Mouse (Mus musculus) midbrain, embryonic 13.5 days (tissue): Measurements from ENCODE around the gene Kmt2d. TPM values are rescaled to one million over a fixed set of nuclear protein-coding genes. Genes with fewer than 3 reads are reported as not detected.
A peak's percentile ranks its signal among the peaks of the same experiment; 100 is the strongest.
"Not testable (repeated sequence)": the region's sequence is repeated elsewhere in the genome, so short reads cannot be mapped to it uniquely, and the experiment has no call there.

Source experiments
- ATAC-seq: fragments of 200-750 bp; cut with Nextera tagmentation; 2 replicates; pipeline ENCODE4 v1.8.0; 2017; ENCODE audit warnings: mild to moderate bottlenecking, moderate TSS enrichment, moderate library complexity
- H3K27ac ChIP-seq: fragments of 300-500 bp; sonication (generic); 2 replicates; pipeline ENCODE4 v1.5.1; 2015; ENCODE audit warnings: inconsistent platforms, mild to moderate bottlenecking, moderate library complexity
- H3K27me3 ChIP-seq: fragments of 300-500 bp; sonication (generic); 2 replicates; pipeline ENCODE4 v1.6.1; 2015; ENCODE audit warnings: mild to moderate bottlenecking, inconsistent platforms
- H3K36me3 ChIP-seq: fragments of 300-500 bp; sonication (generic); 2 replicates; pipeline ENCODE4 v1.6.1; 2015; ENCODE audit warnings: mild to moderate bottlenecking, inconsistent platforms
- H3K4me1 ChIP-seq: fragments of 300-500 bp; sonication (generic); replicated peaks from 2 replicates; pipeline ENCODE4 v1.6.1; 2015; ENCODE audit warnings: inconsistent platforms
- H3K4me2 ChIP-seq: fragments of 300-500 bp; sonication (generic); replicated peaks from 2 replicates; pipeline ENCODE4 v1.6.1; 2015; ENCODE audit warnings: moderate library complexity, mild to moderate bottlenecking, inconsistent platforms
- H3K4me3 ChIP-seq: fragments of 300-500 bp; sonication (generic); replicated peaks from 2 replicates; pipeline ENCODE4 v1.5.1; 2015; ENCODE audit warnings: mild to moderate bottlenecking, inconsistent platforms
- H3K9ac ChIP-seq: fragments of 300-500 bp; sonication (generic); replicated peaks from 2 replicates; pipeline ENCODE4 v1.6.1; 2015; ENCODE audit warnings: mild to moderate bottlenecking, inconsistent platforms
- H3K9me3 ChIP-seq: fragments of 300-500 bp; sonication (generic); 2 replicates; pipeline ENCODE4 v1.6.1; 2016; ENCODE audit warnings: mild to moderate bottlenecking, inconsistent platforms
- WGBS: fragments of 180-500 bp; shearing (Covaris S2); methylation state at CpG from one replicate; pipeline ENCODE4 v1.1.7; 2015; 5-methylcytosine and 5-hydroxymethylcytosine counted together
- polyA plus RNA-seq: library from polyadenylated mRNA; unstranded; fragments of >200 nt; fragmentation: Nextera tagmentation; extraction: Ambion mirVana; gene quantifications from 2 replicates; pipeline ENCODE4 v1.2.1, GENCODE M21; 2015

Kmt2d gene
- polyA plus RNA-seq: 13.1 and 13.9 TPM in 2 replicates

DNA sequence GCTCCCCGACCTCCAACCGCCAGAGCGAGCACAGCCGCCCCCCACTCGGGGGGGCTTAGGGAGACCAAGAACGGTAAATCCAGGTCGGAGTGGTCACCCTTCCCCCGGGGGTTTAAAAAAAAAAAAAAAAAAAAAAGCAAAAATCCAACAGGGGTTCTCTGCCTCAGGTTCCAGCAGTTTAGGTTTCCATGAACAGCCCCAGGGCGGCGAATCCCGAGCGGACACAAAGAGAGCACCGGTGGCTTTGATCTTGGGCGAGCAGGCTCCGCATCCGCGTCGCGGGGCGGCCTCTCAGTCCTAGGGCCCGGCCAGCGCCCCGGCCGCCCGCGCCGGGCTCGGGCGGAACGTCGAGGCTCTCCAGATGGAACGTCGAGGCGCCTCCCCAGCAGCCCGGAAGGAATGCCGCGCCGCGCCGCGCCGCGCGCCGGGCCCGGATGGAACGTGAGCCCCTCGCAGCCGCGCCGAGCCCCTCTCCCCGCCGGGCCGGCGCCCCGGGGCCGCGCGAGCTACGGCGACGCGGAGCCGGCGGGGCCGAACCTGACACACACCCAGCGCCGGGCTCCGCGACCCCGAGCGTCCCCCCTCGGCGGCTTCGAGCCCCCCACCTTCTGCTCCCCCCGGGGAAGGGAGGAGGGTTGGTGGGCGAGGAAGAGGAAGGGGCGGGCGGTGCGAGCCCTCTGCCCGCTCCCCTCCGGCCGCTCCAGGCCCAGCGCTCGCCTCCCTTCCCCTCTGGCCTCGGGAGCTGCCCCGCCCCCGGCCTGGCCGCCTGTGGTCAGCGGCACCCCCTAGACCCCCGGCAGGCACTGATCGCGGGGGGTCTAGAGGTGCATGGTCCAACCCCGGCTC is at the start of gene Kmt2d:
TSS of gene Kmt2d (minus strand) at position 135 of the 846 bp plus-strand sequence.
- H3K4me2 ChIP-seq: peak within 1 kb of the TSS; percentile 100
- under 1% methylated on average over 74 of the region's 94 CpGs for WGBS
- H3K27ac ChIP-seq: peak within 1 kb of the TSS; percentile 99
- H3K9ac ChIP-seq: peak within 1 kb of the TSS; percentile 99
- H3K27me3 ChIP-seq: no peaks in the 10 kb centered on the region
- H3K4me3 ChIP-seq: peak within 1 kb of the TSS; percentile 100
- no peaks in the 10 kb centered on the region for H3K9me3 ChIP-seq
- peak; percentile 66 for ATAC-seq
- H3K4me1 ChIP-seq: peaks cover 50% of the 10 kb centered on the region
- H3K36me3 ChIP-seq: peaks cover 3% of the 10 kb centered on the region

DNA sequence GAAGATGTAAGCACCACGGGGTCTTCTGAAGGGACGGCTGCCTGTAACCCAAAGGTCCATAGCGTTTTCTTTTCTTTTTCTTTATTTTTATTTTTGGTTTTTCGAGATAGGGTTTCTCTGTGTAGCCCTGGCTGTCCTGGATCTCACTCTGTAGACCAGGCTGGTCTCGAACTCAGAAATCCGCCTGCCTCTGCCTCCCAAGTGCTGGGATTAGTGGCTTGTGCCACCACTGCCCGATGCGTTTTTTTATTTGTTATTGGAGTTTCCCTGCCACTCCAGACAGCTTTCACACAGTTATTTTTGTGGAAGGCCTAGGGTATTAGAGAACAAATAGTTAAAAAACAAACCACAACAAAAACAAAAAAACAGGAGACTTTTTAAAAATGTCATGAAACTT is 47.5 kb upstream of the Kmt2d start:
- ATAC-seq: not testable (repeated sequence)

DNA sequence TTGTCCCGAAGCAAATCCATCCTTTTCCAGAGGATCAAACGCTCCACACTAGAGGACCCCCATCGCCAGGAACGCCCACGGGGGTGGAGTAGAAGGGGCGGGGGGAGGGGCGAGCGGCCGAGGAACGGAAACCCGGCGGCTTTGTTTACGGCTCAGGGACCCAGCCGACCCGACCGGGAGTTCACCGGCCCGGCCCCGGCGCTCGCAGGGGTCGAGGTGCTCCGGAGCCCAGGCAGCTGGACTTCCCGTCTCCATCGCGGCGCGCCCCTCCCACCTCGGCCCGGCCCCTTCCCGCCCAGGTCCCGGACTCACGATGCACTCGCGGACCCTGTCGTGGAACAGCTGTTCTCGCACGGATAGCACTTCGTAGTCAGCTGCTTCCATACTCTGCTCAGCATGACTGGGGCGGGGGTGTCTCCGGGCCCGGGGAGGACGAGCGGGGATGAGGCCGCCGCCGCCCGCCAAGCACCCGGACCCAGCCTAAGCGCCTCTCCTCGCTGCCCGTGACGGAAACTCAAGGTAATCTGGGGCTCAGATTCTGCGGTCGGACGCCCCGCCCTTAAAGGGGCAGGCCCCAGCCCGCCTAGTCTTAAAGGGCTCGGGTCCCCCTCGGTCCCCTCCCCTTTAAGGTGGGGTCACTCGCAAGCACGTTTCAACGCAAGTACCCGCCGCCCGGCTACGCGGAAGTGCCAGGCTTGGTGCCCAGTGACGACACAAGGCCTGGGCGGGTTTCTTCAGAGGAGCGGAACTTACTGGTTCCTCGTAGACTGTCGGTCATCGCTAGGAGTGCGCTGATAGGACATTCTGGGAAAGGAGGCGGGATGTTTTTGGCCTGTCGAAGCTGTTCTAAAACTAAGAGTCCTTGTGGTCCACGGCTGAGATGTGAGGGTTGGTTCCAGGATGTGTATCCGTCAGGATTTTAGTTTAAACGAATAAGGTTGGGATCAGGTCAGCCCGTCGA is 46.8 kb upstream of the Kmt2d start, which contains the start of gene Lmbr1l:
TSS of gene Lmbr1l (minus strand) at position 694 of the 961 bp plus-strand sequence.
- peak; percentile 99 for ATAC-seq
- Histone ChIP-seq H3K4me1 (peaks cover 33% of the 10 kb centered on the region), H3K9ac (peak within 1 kb of the TSS; percentile 87), H3K4me3 (peak within 1 kb of the TSS; percentile 88), H3K27ac (peak within 1 kb of the TSS; percentile 97), H3K36me3 (peaks cover 25% of the 10 kb centered on the region), H3K27me3 (no peaks in the 10 kb centered on the region), H3K9me3 (no peaks in the 10 kb centered on the region), H3K4me2 (peak within 1 kb of the TSS; percentile 72)
- 0% methylated on average over 82 of the region's 82 CpGs for WGBS

More for the DNA sequence above, 47.5 kb upstream of the Kmt2d start:
- peak overlapping the region; percentile 72 for H3K4me2 ChIP-seq
- H3K27me3 ChIP-seq, H3K9me3 ChIP-seq: not testable (repeated sequence)
- H3K27ac ChIP-seq: peak overlapping the region; percentile 97
- H3K36me3 ChIP-seq: peaks cover 18% of the 10 kb centered on the region
- peak overlapping the region; percentile 88 for H3K4me3 ChIP-seq
- 31% methylated on average over 8 of the region's 8 CpGs for WGBS
- peak overlapping the region; percentile 57 for H3K9ac ChIP-seq
- H3K4me1 ChIP-seq: peaks cover 33% of the 10 kb centered on the region

DNA sequence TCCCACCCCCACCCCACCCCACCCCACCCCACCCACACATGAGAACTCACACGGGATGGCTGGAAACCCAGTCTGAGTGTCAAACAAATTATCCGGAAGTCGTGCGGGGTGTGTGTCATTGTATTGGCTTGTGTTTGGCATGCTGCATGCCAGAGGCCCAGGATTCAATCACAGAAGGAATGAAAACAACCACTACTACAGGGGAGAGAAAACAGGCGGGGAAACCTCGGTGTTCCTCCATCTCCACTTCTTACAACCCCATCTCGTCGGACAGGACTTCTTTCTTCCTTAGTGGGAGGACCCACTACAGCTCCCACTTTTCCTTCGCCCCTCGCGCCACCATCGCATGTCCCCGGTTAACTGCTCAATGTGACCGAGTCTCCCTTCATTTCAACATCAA is 46.1 kb upstream of the Kmt2d start:
- no peaks in the 10 kb centered on the region for H3K9me3 ChIP-seq
- H3K36me3 ChIP-seq: peaks cover 32% of the 10 kb centered on the region
- peak overlapping the region; percentile 97 for H3K27ac ChIP-seq
- peak overlapping the region; percentile 72 for H3K4me2 ChIP-seq
- peak overlapping the region; percentile 87 for H3K9ac ChIP-seq
- no peaks in the 10 kb centered on the region for H3K27me3 ChIP-seq
- under 1% methylated on average over 14 of the region's 14 CpGs for WGBS
- no peak for ATAC-seq
- H3K4me3 ChIP-seq: peak overlapping the region; percentile 88
- peaks cover 33% of the 10 kb centered on the region for H3K4me1 ChIP-seq

DNA sequence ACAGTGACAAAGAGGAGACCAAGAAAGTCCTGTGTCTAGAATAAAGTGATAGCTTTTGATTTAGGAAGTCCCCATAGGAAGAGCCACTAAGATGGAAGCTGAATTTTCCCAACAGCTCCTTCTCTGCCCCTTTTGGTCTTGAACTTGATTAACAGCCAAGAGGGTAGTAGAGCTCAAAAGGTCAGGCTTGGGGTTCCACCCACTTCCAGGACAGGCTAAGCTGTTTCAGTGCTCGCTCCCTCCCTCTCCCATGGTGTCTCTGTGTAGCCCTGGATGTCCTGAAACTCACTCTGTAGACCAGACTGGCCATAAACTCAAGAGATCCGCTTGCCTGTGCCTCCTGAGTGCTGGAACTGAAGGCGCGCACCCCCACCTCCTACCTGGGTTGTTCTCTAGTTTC is 45.0 kb upstream of the Kmt2d start:
- Histone ChIP-seq H3K36me3 (peaks cover 37% of the 10 kb centered on the region), H3K27ac (no peak overlapping the region), H3K9ac (peak overlapping the region; percentile 87), H3K4me2 (peak overlapping the region; percentile 72), H3K4me3 (peak overlapping the region; percentile 88), H3K9me3 (no peaks in the 10 kb centered on the region), H3K4me1 (peaks cover 33% of the 10 kb centered on the region), H3K27me3 (no peaks in the 10 kb centered on the region)
- no peak for ATAC-seq
- 92% methylated on average over 4 of the region's 4 CpGs for WGBS

DNA sequence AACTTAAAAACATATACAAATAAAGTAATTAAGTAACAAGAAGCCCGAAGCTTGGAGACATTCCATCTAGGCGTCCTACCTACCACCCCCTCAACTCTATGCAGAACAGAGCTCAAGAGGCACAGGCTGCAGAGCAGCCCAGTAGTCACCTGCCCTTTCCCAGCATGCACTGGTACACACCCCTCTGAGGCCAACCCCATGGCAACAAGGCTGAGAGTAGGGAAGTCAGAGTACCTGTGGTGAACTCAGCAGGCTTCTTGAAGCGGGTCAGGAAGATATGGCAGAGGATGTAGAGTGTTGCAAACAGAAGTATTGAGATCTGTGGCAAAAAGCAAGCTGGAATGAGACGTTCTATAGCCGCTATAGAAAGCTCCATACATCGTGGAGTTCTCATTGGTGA is 43.9 kb upstream of the Kmt2d start:
- Histone ChIP-seq H3K4me2 (0 out of 2 replicates have a peak overlapping the region, but pooled peaks have one; percentile 72), H3K27ac (no peak overlapping the region), H3K9me3 (no peaks in the 10 kb centered on the region), H3K4me3 (no peak overlapping the region), H3K4me1 (peaks cover 33% of the 10 kb centered on the region), H3K9ac (no peak overlapping the region), H3K27me3 (no peaks in the 10 kb centered on the region), H3K36me3 (peaks cover 47% of the 10 kb centered on the region)
- no peak for ATAC-seq
- WGBS: 95% methylated on average over 6 of the region's 6 CpGs

DNA sequence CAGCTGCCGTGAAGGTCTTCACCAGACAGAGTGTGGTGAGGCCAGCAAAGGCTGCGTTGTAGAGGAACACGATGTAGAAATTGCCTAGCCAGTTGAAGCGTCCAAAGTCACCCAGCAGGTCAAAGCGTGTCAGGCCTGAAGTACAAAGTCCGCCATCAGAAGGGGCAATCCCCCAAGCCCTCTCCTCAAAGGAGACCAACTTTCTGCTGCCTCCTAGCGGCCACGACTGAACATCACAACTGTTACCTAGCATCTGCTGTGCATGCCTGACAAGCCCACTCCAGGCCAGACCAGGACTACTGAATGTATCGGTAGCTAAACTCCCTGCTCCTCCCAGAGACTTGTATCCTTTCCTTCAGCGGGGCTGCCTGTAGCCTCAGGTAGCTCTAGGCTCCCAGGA is 33.7 kb upstream of the Kmt2d start:
- ATAC-seq: no peak
- no peaks in the 10 kb centered on the region for H3K4me1 ChIP-seq
- WGBS: 24% methylated on average over 10 of the region's 10 CpGs
- H3K4me2 ChIP-seq: no peak overlapping the region
- no peak overlapping the region for H3K9ac ChIP-seq
- H3K27ac ChIP-seq: no peak overlapping the region
- no peaks in the 10 kb centered on the region for H3K9me3 ChIP-seq
- no peak overlapping the region for H3K4me3 ChIP-seq
- peaks cover 10% of the 10 kb centered on the region for H3K27me3 ChIP-seq
- H3K36me3 ChIP-seq: peaks cover 72% of the 10 kb centered on the region

DNA sequence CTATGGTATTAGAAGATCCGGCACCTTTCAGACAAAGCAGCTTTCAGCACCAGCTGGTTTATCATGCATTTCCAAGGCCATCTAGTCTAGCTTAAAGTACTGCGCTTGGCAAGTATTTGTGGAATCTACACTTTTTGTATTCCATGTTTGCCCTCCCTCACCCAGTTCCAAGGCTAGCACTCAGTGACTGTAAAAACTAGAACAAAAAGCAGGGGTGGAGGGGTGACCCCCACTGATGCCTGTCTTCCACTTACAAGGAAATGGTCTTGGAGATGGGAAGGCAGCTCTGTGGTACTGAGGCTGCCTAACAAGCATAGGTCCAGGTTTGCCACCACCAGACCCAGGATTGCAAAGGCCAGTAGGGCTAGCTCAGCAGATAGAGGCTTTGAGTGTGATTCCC is 31.6 kb upstream of the Kmt2d start:
- peaks cover 31% of the 10 kb centered on the region for H3K27me3 ChIP-seq
- peaks cover 51% of the 10 kb centered on the region for H3K36me3 ChIP-seq
- WGBS: 87% methylated on average over 2 of the region's 2 CpGs
- no peaks in the 10 kb centered on the region for H3K9me3 ChIP-seq
- ATAC-seq: no peak
- H3K9ac ChIP-seq: no peak overlapping the region
- H3K27ac ChIP-seq: no peak overlapping the region
- no peak overlapping the region for H3K4me3 ChIP-seq
- H3K4me2 ChIP-seq: no peak overlapping the region
- peaks cover 11% of the 10 kb centered on the region for H3K4me1 ChIP-seq

DNA sequence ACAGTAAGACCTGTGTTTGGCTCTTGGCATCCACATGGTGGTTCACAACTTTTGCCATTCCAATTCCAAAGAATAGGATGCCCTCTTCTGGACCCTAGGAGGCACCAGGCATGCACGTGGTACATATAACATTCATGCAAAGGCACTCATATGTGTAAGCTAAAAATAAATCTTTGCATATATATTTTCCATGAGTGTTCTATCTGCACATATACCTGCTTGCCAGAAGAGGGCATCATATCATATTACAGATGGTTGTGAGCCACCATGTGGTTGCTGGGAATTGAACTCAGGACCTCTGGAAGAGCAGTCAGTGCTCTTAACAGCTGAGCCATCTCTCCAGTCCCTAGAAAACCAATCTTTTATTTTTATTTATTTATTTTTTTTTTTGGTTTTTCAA is 30.5 kb upstream of the Kmt2d start:
- no peak for ATAC-seq
- no peaks in the 10 kb centered on the region for H3K9me3 ChIP-seq
- no peak overlapping the region for H3K4me3 ChIP-seq
- H3K27me3 ChIP-seq: peaks cover 42% of the 10 kb centered on the region
- H3K4me1 ChIP-seq: peaks cover 14% of the 10 kb centered on the region
- WGBS: 69% methylated on average over 1 of the region's 1 CpGs
- H3K36me3 ChIP-seq: peaks cover 41% of the 10 kb centered on the region
- no peak overlapping the region for H3K9ac ChIP-seq
- H3K4me2 ChIP-seq: no peak overlapping the region
- H3K27ac ChIP-seq: no peak overlapping the region

DNA sequence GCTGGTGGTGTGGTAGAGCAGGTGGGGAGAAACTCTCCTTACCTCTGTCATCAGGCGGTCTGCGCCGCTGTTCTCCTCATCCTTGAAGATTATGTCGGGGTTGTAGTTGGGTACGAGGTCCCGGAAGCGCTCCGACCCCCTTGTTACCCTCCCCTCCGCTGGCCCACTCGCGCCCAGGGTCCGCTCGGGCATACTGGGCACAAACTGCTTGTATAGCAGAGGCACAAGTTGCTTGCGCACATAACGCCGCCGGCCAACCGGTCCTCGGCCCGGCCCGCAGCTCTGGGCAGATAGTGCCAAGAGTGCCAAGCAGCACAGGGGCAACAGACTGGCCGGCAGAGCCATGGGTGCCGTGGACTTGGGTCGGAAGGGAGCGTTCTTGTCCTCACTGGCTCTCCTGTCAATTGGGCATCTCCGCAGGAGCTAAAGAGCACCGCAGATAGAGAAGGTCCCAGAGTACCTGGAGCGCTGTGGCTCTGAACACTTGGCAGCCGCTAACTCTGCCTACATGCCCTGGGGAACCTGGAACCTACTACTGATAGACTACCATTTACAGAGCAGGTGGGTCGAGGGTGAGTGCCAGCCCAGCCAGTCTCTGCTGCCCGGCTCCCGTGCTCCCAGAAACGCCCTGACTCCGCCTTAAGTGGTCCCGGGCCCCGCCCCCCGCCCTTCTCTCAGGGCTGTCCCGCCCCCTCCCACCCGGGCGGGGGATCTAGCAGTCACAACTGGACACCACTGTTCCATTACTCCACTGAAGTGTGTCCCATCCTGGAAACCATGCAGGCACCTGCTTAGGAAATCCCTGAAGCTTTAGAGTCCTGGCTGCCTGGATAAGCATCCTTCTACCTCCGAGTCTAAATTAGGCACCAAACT is 27.2 kb upstream of the Kmt2d start, which contains the start of gene Dhh:
TSS of gene Dhh (minus strand) at position 613 of the 873 bp plus-strand sequence.
- no peak for ATAC-seq
- H3K9me3 ChIP-seq: no peaks in the 10 kb centered on the region
- H3K4me2 ChIP-seq: peak within 1 kb of the TSS; percentile 41
- no peak within 1 kb of the TSS for H3K27ac ChIP-seq
- peaks cover 42% of the 10 kb centered on the region for H3K4me1 ChIP-seq
- peak within 1 kb of the TSS; percentile 28 for H3K4me3 ChIP-seq
- H3K27me3 ChIP-seq: peaks cover 75% of the 10 kb centered on the region
- WGBS: 1% methylated on average over 40 of the region's 41 CpGs
- H3K9ac ChIP-seq: peak within 1 kb of the TSS; percentile 7; the same call in 1 of the 2 replicates
- peaks cover 8% of the 10 kb centered on the region for H3K36me3 ChIP-seq

DNA sequence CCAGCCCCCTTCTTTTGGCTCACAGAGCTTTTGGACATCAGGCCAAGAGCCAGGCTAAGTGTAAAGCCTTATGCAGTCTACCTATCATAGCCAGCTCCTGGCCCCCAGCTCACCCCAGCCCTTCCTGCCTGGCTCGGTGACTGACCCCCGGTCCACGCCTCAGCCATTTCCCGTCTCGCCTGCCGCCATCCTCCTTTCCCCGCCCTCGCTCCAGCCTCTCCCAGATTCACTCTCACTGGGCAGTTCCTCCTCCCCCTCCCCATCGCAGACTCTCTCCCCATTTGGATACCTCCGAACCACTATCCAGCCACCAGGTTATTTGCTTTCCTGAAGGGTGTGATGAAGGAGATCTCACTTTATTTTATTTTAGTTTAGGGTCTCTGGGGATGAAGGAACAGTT is 26.5 kb upstream of the Kmt2d start:
- ATAC-seq: no peak
- peak overlapping the region; percentile 28; the same call in 1 of the 2 replicates for H3K4me3 ChIP-seq
- no peaks in the 10 kb centered on the region for H3K9me3 ChIP-seq

More for the DNA sequence above, 26.5 kb upstream of the Kmt2d start:
- WGBS: 4% methylated on average over 10 of the region's 10 CpGs
- peaks cover 1% of the 10 kb centered on the region; the same call in 1 of the 2 replicates for H3K36me3 ChIP-seq
- peaks cover 82% of the 10 kb centered on the region for H3K27me3 ChIP-seq
- H3K4me1 ChIP-seq: peaks cover 42% of the 10 kb centered on the region
- peak overlapping the region; percentile 41; the same call in 1 of the 2 replicates for H3K4me2 ChIP-seq
- H3K27ac ChIP-seq: no peak overlapping the region
- 0 out of 2 replicates have a peak overlapping the region, but pooled peaks have one; percentile 7 for H3K9ac ChIP-seq
